Mouse (Mus musculus) mammary gland, adult 2 months (tissue): ENCODE measurements around the gene Runx3. TPM values are rescaled to one million over a fixed set of nuclear protein-coding genes. Genes with fewer than 3 reads are reported as not detected.

ENCODE experiments used
- polyA plus RNA-seq: library from polyadenylated mRNA; depleted of rRNA; stranded (reverse); fragments of >200 nt; gene quantifications from 2 replicates; pipeline ENCODE4 v1.2.3, GENCODE M21; 2012; ENCODE audit warnings: low replicate concordance; rRNA removed

The Runx3 gene
- polyA plus RNA-seq, result 4.5 and 29.2 TPM in 2 replicates

DNA sequence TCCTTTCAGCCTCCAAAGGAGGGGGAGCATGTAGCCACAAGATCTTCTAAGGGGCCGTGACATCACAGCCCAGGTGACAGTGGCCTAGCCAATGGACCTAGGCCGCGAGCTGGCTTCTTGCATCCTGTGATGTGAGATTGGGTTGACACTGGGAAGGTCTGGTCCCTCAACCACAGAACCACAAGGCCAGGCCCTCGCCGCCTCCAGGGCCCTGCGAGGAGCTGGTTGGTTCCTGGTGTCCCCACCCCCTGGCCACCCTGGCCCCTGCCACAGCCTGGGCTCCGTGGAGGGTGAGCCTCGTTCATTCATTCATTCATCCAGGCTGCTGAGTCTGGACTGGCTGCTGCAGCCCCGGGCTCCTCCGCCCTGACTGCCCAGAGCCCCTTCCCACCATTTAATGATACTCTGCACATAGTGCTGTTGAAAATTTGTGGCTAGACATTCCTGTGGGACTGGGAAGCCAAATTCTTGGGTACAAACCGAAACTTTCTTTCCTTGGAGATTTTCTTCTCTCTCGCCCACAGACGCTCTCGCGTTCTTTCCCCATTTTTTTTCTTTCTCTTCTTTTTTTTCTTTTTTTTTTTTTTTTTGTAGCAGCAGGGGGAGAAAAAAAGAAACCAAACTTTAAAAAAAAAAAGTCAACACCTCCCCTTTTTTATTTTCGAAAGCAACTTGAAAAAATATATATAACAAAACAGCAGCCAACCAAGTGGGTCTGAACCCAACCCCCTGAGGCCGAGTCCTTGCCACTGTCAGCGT is at the start of gene Runx3:
TSS of gene Runx3 (plus strand) at position 311 of the 759 bp plus-strand sequence.

Other genes with a start within 250 kb of the Runx3 start
- gene Tmem50a, start 205.6 kb upstream of the Runx3 start, polyA plus RNA-seq, result 96.4 and 167 TPM in 2 replicates
- gene Rsrp1, start 197.1 kb upstream of the Runx3 start, polyA plus RNA-seq, result 475 and 1,255 TPM in 2 replicates
- gene Syf2, start 189.8 kb upstream of the Runx3 start, polyA plus RNA-seq, result 12.6 and 22.3 TPM in 2 replicates
- gene Clic4, start 152.2 kb downstream of the Runx3 start, polyA plus RNA-seq, result 64.2 and 87.2 TPM in 2 replicates
- gene Srrm1, start 232.7 kb downstream of the Runx3 start, polyA plus RNA-seq, result 18.2 and 19.9 TPM in 2 replicates